Mouse (Mus musculus): ENCODE measurements at regions not wholly inside any gene's neighbourhood (a gene's known extent, or its start where the extent isn't known, plus 50 kb on each side); places are given as distances from the start of the nearest gene placed in this dataset.
"Not testable (repeated sequence)": the region's sequence is repeated elsewhere in the genome, so short reads cannot be mapped to it uniquely, and the experiment has no call there.

GRCm38 (mm10) chr17:13551693-13552404, 197.5 kb downstream of the Tcp10c start:
- DNase-seq (ENCODE audit: low spot score) = not testable (repeated sequence)

GRCm38 (mm10) chr17:13552840-13553239, 198.5 kb downstream of the Tcp10c start:
- DNase-seq (ENCODE audit: low spot score) = not testable (repeated sequence)

GRCm38 (mm10) chr17:13555311-13556059, 201.1 kb downstream of the Tcp10c start:
- not testable (repeated sequence) for DNase-seq (ENCODE audit: low spot score)

GRCm38 (mm10) chr17:13556060-13556660, 201.8 kb downstream of the Tcp10c start:
- DNase-seq (ENCODE audit: low spot score) = not testable (repeated sequence)

- DNase-seq (ENCODE audit: low spot score) = no peak
Measured at GRCm38 (mm10) chr17:13558863-13559262, 201.5 kb upstream of the Afdn start.

- DNase-seq (ENCODE audit: low spot score) = no peak
Measured at GRCm38 (mm10) chr17:13561342-13561741, 199.0 kb upstream of the Afdn start.

GRCm38 (mm10) chr17:13562974-13563373, 197.4 kb upstream of the Afdn start:
- DNase-seq (ENCODE audit: low spot score) = no peak

- DNase-seq (ENCODE audit: low spot score) = no peak
Measured at GRCm38 (mm10) chr17:13564800-13565199, 195.5 kb upstream of the Afdn start.

GRCm38 (mm10) chr17:13566680-13567079, 193.7 kb upstream of the Afdn start:
- DNase-seq (ENCODE audit: low spot score) = no peak

- no peak for DNase-seq (ENCODE audit: low spot score)
Measured at GRCm38 (mm10) chr17:13567183-13567582, 193.2 kb upstream of the Afdn start.

GRCm38 (mm10) chr17:13570796-13571195, 189.5 kb upstream of the Afdn start:
- DNase-seq (ENCODE audit: low spot score) = no peak

- DNase-seq (ENCODE audit: low spot score) = no peak
Measured at GRCm38 (mm10) chr17:13572204-13572833, 188.0 kb upstream of the Afdn start.

GRCm38 (mm10) chr17:13573036-13573435, 187.3 kb upstream of the Afdn start:
- DNase-seq (ENCODE audit: low spot score) = no peak

GRCm38 (mm10) chr17:13574122-13574521, 186.2 kb upstream of the Afdn start:
- DNase-seq (ENCODE audit: low spot score) = no peak

GRCm38 (mm10) chr17:13574682-13575444, 185.5 kb upstream of the Afdn start:
- no peak for DNase-seq (ENCODE audit: low spot score)

GRCm38 (mm10) chr17:13577798-13578197, 182.5 kb upstream of the Afdn start:
- no peak for DNase-seq (ENCODE audit: low spot score)

GRCm38 (mm10) chr17:13581214-13581920, 179.0 kb upstream of the Afdn start:
- DNase-seq (ENCODE audit: low spot score) = no peak

GRCm38 (mm10) chr17:13581995-13582588, 178.2 kb upstream of the Afdn start:
- no peak for DNase-seq (ENCODE audit: low spot score)

GRCm38 (mm10) chr17:13583475-13584233, 176.7 kb upstream of the Afdn start:
- DNase-seq (ENCODE audit: low spot score) = no peak

- DNase-seq (ENCODE audit: low spot score) = no peak
Measured at GRCm38 (mm10) chr17:13584394-13584793, 175.9 kb upstream of the Afdn start.

Measured in layer of hippocampus, adult 9-10 months (tissue).